Mouse (Mus musculus) thymus, postnatal 10 days (tissue): ENCODE measurements at regions not wholly inside any gene's neighbourhood (a gene's known extent, or its start where the extent isn't known, plus 50 kb on each side); places are given as distances from the start of the nearest gene placed in this dataset.

Source experiments
- DNase-seq, 2 experiments: peaks; one replicate each; pipeline ENCODE4 v3.0.0; 2021; ENCODE audit warnings: low spot score in 2 of 2

- no peak for DNase-seq
Observed at GRCm38 (mm10) chr2:128301709-128302108, 175.9 kb downstream of the Bcl2l11 start.

GRCm38 (mm10) chr2:128304063-128304712 is 178.3 kb downstream of the Bcl2l11 start:
- no peak for DNase-seq

DNA sequence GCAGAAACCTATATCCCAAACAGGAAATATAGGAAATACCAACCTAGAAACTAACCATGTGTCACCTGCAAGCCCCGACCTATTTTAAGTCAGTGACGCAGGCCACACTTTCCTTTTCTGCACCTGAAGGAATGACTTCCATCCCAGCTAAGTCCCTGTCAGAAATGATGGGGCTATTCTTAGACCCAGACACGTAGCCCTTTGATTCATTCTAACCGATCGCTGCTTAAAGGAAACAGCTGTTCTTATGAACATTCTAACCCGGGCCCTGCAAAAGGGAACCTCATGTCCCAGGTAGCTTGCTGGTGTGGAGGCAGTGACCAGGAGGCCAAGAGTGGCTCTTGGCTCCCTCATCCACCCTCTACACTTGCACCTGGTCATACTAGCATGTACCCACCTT is 180.9 kb downstream of the Bcl2l11 start:
- DNase-seq: no peak

DNA sequence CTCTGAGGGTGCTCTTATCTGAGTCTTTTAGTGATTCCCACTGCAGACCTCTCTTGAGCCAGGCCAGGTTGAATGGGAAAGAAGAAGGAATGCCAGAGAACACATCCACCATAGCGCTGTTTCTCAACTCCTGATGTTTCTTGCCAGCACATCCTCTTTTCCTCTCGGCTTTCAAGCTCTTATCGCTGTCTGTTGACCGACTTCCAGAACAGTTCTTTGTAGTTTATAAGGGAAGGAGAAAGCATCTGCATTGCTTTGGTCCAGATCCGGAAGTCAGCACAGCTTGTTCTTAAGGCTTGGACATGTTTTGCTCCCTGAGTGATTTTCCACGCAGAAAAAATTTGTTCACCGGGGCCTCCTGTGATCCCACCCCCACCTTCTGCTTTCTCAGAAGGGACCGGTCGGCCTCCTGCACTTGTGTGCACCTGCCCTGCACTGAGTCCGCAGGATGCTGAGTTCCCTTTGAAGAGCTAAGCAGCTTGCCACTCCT is 183.7 kb downstream of the Bcl2l11 start:
- no peak for DNase-seq

DNA sequence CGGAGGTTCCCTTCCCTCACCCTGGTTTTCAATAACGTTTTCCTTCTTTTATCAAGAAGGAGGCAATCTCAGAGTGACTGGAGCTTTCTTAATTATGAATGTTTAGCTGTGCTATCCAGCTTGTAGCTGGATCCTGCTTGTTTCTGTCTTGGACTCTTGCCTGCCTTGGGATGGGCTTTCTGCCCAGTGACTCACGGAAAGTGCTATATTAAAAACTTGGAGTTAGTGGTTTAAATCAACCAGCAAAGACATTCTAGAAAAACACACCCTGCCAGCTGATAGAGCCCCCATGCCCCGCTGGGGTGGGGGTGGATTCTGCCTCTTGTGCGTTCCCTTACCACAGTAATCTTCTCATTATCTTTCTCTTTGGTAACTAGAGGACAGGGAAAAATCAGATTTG is 184.2 kb downstream of the Bcl2l11 start:
- no peak for DNase-seq

GRCm38 (mm10) chr2:128312084-128312594 is 186.3 kb downstream of the Bcl2l11 start:
- peak; percentile 41 to 58 for DNase-seq

- no peak for DNase-seq
Observed at GRCm38 (mm10) chr2:128312659-128313581, 187.1 kb downstream of the Bcl2l11 start.

DNA sequence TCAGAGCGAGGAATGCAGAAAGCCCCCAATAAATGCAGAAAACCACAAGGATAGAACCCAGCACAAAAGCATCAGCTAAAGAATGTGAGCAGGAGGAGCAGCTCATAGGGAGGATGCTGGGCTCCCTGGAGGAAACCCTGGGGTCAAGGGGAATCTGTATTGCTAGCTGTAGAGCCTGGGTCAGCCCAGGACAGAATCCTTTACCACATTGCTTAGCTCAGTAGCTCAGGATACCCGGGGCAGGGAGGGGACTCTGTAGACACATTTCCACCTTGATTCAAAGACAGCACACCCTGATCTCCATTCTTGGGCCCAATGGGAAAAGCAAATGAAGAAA is 187.7 kb downstream of the Bcl2l11 start:
- no peak for DNase-seq

GRCm38 (mm10) chr2:128313948-128314347 is 188.1 kb downstream of the Bcl2l11 start:
- DNase-seq: no peak

DNA sequence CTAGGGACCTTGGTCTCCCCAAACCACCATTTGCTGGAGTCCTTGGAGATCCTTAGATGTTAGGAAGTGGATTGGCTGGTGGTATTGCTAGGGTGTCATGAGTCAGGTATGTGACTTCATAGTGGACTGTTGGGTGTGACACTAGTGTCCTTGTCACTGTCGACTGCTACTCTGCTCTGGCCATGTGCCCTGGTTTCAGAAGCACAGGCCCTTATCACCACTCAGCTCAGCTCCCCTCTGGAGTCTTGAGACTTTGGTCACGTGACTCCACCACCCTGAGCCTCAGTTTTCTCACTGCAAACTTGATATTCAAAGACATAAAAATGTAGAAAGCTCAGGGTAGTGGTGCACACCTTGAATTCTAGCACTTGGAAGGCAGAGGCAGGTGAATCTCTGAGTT is 190.7 kb downstream of the Bcl2l11 start:
- no peak for DNase-seq

DNA sequence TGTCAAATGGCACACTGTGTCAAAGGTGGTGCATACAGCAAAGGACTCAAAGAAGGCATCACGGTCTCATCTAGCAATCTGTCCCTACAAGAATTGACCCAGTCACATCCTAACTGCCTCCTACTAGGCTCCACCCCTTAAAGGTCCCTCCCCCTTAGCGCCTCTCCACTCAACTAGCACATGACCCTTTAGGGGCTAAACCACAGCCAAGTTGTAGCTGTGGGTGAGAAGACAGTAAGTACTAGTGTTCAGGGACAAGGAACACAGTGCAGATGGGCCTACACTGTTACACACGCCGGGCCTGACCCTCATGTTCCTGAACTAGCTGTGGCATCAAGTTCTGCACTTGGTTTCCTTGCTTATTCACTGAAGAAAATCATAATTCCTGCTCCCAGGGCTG is 192.4 kb downstream of the Bcl2l11 start:
- no peak for DNase-seq

DNA sequence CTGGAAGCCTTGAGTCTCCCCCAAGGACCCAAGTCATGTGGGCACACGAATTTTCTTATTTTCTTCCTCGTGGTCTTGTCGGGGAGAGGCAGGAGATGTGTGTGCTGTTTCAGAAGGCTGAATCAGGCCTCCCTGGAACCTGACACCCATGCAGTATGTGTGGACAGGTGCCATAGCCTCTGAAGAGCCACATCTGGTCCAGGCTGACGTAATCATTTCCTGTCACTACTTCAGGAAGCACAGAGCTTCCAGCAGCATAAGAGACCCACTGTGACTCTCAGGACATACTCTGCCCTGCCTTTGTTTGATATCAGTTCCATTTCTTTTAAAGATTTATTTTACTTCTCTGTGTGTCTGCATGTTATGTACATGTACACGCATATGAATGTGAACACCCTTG is 193.1 kb downstream of the Bcl2l11 start:
- DNase-seq: peak in 1 of 2 experiments; percentile 43

- DNase-seq: no peak
Observed at GRCm38 (mm10) chr2:128321475-128321874, 195.6 kb downstream of the Bcl2l11 start.

GRCm38 (mm10) chr2:128324256-128325096 is 198.6 kb downstream of the Bcl2l11 start:
- no peak for DNase-seq

DNA sequence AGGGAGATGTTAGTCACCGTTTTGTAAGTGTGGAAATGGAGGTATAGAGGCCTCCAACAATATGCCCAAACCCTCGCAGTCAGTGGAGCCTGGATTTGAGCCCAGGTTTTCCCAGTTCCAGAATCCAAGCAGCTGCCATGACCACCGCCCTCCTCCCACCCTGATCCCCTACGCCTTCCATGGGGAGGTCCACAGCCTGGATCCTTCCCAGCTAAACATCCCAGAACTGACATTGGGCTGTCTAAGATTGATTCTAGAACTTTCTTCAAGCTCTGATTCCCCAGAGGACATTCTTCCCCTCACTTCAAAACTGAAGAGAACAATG is 199.2 kb downstream of the Bcl2l11 start:
- no peak for DNase-seq

GRCm38 (mm10) chr2:128325456-128325855 is 199.6 kb downstream of the Bcl2l11 start:
- peak; percentile 22 to 46 for DNase-seq

- DNase-seq: no peak
Observed at GRCm38 (mm10) chr2:128330833-128331232, 205.0 kb downstream of the Bcl2l11 start.

- DNase-seq: no peak
Observed at GRCm38 (mm10) chr2:128331275-128331674, 205.4 kb downstream of the Bcl2l11 start.

DNA sequence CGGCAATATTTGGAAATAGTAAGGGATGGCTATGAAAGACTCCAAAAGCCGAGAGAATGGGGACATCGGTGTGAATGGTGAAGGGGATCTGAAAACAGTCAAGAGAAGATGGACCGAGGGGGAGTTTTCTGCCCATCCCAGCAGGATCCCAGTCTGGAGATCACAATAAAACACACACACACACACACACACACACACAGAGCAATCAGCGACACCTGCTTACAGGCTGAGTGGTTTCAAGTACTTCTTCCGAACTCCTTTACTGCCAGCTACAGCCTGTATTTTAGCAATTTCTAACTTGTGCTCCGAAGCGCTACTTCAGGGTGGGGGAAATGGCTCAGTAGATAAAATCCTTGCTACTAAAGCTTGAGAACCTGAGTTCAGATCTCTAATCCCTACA is 205.8 kb downstream of the Bcl2l11 start:
- no peak for DNase-seq

GRCm38 (mm10) chr2:128333401-128334142 is 207.7 kb downstream of the Bcl2l11 start:
- DNase-seq: no peak

DNA sequence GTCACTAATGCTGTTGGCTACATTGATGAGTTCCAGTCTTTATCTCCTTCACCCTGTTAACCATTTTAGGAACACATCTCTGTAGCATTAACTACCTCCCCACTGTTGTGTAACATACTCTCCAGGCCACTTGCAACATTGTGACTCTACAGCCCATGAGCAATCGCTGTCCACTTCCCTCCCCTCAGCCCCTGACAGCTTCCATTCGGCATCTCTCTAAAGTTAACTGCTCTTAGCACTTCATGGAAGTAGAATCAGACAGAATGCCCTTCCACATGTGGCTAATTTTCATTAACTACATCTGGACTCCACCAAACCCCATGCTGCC is 208.3 kb downstream of the Bcl2l11 start:
- DNase-seq: no peak
